Mouse (Mus musculus) heart, adult 8-10 months (tissue): Measurements from ENCODE around the gene Slco1c1. TPM values are rescaled to one million over a fixed set of nuclear protein-coding genes. Genes with fewer than 3 reads are reported as not detected.

Experiments used
- DNase-seq: peaks from one replicate; pipeline ENCODE4 v3.0.0; 2022; ENCODE audit warnings: low spot score
- total RNA-seq, 4 experiments: library from RNA; stranded (reverse); gene quantifications; 2 replicates each; pipeline ENCODE4 v1.2.4; 2022

Slco1c1 gene
- total RNA-seq, result under 1 TPM; 0.16 to 0.75 (median 0.27) TPM

DNA sequence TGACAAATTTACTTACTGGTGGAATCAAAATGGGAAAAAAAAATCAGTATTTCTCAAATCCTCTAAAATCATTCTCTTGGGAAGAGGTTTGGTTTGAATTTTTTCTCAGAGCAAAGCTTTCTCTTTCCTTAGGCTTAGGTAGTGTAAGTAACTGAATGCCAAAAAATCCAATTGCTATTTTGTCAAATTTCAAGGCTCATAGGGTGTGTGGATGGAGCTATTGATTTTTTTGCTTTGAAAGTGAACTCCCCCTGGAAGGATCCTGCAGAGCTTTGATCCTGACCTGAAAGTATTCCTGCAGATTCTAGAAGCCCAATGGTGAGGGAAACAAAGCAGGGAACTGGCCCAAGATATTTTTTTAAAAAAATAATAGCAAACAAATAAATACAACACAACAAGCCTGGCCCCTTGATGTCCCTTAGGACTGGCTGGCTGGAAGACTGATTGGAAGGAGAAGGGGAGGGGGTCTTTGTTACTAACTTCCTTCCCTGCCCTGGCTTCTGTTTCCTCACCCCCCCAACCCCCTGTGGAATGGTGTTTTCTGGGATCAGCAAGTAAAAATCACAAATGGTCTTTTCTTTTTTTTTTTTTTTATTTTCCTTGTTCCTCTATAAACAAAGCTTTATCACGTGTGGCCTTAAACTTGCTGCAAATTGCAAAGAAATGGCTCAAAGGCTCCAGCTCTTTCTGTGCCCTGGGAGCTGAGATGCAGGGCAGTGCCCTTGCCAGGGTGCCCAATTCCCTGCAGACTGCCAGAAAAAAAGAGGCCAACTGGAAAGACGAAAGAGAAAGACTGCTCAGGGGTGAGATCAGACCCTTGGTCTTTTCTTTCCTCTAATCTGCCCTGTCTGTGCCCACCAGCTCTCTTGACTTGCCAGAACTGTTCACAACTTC is at the start of gene Slco1c1:
Gene Slco1c1 (plus strand): TSS at position 622 of the 894 bp plus-strand sequence.
- DNase-seq, result no peak

DNA sequence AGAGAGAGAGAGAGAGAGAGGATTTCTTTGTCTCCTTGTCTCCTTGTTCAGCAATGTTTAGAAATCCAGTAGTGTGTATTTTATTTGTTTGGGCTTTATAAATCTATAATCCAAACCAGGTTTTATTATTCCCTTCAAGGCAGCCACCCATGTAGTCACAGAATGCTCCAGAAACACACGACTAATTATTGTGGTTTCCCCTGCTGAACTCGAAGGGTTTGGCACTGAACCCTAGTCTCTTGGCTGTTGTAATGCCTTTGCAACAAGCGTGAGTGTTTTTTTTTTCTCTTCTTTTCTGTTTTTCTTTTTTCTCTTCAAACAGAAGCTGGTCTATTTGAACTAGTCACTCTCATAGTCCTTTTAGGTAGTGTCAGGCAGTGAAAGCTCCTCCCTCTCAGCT is 49.5 kb upstream of the Slco1c1 start:
- DNase-seq, result peak; percentile 12

DNA sequence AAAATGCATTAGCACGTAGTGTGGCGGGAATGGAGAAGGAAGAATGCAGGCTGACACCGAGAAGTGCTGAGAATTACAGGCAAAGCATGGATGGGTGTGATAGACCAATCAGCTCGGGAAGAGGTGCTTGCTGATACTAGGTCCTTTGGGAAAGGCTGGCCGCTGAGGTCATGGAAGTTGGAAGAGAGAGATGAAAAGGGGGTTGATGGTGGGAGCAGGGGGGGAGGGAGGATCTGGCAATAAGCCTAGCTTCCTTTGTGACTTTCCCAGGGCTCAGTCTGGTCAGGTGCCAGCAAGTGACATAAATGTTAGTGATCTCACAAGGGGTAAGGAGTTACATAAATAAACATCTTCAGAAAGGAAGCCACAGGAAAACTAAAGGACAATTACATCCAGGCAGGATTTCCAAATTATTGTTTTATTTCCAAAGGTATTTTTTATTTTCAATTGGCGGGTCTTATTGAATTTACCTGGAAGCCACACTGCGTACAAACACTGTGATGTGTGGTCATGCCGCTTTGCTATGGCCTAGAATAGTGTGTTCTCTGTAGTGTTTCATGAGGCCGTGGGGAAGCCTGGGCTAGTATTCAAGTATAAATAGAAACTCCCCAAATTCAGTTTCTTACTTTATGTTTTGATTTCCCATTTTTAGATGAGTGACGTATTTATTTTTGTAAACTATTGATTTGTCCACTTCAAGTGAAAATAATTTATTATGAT is 38.7 kb upstream of the Slco1c1 start:
- DNase-seq, result peak; percentile 35

DNA sequence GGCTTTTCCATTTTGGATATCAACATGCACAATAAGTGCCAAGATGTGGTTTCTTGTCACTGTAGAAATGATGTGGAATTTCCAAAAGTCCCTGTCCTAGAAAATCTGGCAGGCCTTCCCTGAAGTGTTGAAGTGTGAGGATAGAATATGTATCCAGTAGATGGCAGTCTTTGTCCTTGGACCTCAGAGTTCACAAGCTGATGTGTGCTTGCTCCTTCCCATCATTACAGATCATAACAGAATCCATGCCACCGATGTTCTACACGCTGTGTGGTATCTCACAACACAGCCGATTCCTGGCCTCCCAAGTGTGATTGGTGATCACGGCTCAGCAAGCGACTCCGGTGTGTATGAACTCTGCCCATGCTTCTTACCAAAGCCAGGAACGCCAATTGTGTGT is 36.9 kb upstream of the Slco1c1 start:
- peak; percentile 34 for DNase-seq

DNA sequence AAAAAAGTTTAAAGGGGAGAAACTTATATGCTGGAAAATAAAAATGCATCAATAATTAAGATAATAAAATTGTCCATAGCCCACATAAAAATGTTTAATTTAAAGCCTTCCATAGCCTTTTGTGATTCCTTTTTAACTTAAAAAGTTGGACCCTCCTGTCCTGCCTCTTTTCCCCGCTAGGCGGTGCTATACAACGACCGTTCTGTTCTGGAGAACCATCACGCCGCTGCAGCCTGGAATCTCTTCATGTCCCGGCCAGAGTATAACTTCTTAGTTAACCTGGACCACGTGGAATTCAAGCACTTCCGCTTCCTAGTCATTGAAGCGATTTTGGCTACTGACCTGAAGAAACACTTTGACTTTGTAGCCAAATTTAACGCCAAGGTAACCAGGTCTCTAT is 35.5 kb upstream of the Slco1c1 start:
- peak; percentile 13 for DNase-seq

DNA sequence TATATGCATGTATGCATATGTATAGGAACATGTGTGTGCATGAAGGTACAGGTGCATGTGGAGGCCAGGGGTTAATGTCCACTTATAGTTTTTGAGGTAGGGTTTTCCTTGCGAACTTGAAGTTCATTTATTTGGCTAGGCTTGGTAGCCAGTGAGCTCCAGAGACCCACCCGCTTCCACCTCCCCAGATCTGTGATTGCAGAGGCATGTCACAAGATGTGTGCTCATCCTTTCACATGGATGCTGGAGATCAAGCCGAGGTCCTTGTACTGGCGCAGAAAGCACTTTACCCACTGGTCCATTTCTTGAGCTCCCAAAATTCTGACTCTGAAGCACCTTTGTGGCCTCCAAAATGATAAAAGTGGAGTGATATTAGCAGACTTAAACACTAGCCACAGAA is 29.3 kb upstream of the Slco1c1 start:
- no peak for DNase-seq

DNA sequence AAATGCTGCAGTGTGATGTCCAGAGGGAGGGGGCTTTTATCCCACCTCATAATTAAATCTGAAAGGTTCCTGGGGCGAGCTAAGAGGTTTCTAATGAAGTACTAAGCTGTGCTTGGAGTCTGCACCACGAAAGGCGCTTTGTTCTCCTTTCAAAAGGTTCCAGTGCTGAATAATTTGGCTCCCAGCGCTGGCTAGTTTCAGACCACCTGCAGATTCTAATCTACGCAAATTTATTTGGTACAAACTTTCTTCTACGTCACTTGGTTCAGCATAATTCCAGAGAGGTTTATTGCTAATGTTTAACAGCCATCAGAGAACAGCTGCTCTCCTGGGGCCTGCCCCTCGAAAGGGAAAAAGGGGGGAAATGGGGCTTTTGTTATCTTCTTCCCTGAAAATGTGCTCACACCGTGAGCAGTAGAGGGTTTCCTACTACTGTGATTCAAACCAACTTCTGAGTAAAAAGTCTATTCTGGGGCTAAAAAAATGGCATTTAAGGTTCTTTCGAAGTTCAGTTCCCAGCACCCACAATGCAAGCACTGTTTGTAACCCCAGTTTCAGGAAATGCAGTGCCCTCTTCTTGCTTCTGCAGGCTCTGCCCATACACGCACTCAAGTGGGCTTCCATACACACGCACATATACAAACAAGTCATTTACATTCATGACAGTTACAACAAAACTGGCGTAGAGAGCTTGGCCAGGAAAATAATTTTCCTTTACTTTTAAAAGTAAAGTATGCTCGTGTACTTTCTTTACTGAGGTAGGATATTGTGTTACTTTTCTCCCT is 28.3 kb upstream of the Slco1c1 start:
- no peak for DNase-seq

DNA sequence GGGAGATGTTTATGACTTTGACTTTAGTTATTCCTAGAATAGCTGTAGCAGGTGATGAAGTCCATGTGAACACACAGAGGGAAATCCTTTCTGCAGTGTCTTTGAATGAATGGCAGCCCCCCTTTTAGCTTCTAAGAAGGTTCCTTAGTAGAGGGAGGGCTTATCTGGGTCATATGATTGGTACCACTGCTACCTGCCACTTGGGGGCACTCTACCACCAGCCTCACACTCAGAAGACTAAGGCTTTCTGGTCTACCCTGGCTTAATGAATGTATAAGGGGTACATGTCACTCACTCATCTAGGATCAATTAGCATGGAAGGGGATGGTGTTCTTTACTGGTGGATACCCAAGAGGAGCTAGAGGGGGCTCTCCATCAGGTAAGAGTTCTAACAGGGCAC is 24.7 kb upstream of the Slco1c1 start:
- DNase-seq, result no peak

DNA sequence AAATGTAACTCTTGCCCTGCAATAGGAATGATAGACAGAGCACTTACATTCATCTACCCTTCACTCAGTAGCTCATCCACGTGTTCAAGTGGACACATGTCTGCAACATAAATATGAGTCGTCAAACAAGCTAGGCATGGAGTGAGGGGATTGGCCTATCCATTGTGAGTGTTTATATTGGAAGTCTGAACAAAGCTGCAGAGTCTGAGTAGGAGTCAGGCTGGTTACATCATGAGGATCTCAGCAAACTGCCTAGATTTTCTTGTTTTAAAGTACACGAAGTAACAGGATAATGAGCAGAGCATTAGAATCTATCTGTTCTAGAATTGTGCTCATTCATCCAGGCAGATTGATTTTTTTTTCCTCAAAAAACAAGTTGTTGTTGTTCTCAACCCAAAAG is 23.0 kb upstream of the Slco1c1 start:
- DNase-seq, result no peak

DNA sequence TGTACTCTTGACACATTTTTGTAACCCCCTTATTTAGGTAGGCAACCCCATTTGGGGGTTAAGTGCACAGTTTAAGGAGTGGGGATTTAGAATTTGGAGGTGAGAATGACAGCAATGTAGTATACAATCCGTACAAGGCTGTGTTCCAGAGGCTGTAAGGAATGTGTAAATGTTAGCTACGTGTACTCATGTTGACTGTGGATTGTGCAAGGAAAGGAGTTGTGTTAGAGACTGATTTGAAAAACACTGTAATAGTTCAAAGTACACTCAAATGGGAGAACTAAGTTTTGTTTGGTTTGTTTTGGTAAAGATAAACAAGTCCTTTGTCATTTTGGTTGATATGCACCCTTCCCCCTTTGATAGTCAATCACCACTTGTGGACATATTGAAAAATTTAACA is 1.6 kb upstream of the Slco1c1 start:
- DNase-seq, result no peak

DNA sequence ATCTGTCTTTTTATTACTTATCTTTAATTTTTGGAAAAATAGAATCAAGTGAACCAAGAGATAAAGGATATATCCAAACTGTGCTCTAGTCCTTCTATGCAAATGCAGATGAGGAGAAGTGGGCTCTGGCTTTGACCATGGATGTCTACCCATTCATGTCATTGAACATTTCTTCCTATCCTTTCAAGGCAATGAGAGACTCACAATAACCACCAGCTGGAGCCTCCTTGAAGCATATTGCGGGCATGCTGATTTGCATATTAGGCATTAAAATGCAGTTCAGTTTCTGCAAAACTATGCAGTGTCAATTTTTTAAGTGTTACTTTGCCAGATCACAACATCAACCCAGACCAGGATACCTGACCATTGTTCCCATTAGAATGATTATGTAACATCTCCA is 1.6 kb downstream of the Slco1c1 start:
- no peak for DNase-seq

DNA sequence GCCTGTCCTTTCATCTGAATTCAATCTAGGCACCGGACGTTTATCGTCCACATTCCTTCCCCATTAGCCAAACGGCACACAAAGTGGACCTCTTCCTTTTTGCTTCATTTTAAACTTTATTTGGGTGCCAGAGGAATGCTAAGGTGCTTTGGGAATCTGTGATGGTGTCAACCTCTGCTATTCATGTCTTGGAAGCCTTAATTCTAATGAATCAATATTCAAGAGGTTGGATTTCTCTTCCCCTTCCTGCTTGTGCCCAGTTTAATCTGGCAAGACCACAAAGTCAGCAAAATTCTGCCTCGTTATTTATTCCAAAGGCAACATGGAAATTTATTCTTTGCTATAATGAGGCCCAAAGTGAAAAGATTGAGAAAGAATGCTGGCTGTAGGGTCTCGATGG is 6.7 kb downstream of the Slco1c1 start:
- DNase-seq, result no peak

DNA sequence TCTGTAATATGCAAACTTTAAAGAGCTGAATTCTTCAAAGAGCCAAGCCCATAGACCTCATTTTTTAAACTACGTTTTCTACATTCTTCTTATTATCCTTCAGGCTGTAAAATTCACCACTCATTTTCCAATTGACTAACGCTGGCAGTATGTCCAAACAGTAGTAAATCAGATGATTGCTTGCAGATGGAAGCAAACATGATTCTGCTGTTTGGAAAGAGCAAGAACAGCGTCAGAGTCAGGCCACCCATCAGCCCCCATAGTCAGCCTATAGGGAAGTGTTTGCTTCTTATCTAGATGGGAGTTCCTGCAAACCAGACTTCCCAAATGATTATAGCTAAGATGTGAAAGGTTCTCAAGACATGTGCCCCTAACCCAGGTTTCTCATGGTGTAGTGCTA is 13.1 kb downstream of the Slco1c1 start:
- DNase-seq, result no peak

DNA sequence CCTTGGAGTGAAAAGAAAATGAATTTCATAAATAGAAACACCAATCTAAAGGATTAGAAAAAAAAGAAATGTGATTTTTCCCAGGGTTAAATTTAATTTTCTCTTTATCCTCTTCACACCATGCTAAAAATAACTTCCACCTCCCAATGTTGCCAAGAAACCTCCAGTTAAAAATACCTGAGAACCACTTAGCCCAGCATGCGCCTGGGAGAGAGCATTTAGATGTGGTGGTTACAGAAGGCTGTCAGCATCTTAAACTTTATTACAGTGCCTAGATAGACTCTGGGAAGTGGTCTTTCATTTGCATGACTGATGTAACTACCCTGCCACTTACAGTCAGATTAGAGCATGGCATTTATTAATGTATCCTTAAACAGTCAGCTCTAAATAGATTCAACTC is 17.0 kb downstream of the Slco1c1 start:
- peak; percentile 19 for DNase-seq

DNA sequence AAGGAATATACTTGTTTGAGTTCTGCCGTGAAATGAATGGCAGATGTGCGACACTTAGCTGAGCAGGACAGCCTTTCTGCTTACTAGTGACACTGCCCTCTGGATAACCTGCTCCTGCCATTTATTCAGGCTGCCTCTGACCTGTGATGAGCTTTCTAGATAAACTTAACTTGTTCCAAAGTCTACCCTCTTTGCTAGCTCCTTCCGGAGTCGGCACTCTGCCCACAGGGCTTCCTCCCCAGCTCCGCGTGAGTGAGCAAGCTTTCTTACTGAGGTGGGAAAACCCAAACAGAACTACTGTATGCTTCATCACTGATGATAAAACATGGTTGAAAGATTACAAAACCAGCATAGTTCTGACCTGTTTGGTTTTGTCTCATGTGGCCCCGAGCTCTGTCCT is 19.2 kb downstream of the Slco1c1 start:
- DNase-seq, result no peak

DNA sequence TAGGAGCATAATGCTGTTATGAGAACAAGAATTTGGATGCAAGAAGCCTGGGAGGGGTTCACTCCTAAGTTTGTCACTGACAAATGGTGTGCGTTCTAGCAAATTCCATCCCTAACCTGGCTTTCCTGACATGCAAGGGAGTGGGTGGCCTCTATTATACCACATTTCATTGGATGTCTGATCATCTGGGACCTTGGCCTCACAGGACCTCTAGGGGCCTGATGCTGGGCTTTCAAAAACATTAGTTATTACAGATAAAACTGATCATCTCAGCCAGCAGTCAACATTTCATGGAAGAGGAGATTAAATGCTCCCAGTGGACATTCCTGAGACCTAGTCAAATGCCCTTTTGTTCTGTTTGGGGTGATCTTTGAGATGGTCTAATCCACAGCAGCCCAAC is 34.0 kb downstream of the Slco1c1 start:
- DNase-seq, result no peak

DNA sequence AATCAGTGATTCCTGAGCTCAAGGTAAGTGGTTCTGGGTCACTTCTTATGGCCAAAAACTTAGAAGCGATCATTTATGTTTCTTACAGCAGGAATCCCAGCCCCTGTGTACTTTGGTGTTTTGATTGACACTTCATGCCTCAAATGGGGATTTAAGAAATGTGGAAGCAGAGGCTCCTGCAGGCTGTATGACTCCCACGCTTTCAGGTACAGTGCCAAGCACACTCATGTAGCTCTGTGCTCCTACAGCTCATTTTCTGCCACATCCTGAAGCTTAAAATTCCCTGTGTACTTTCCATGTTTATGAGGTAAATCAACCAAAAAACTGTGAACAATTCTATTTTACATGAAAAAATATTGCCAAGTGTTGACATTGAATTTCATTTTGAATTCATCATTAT is 43.2 kb downstream of the Slco1c1 start:
- no peak for DNase-seq

DNA sequence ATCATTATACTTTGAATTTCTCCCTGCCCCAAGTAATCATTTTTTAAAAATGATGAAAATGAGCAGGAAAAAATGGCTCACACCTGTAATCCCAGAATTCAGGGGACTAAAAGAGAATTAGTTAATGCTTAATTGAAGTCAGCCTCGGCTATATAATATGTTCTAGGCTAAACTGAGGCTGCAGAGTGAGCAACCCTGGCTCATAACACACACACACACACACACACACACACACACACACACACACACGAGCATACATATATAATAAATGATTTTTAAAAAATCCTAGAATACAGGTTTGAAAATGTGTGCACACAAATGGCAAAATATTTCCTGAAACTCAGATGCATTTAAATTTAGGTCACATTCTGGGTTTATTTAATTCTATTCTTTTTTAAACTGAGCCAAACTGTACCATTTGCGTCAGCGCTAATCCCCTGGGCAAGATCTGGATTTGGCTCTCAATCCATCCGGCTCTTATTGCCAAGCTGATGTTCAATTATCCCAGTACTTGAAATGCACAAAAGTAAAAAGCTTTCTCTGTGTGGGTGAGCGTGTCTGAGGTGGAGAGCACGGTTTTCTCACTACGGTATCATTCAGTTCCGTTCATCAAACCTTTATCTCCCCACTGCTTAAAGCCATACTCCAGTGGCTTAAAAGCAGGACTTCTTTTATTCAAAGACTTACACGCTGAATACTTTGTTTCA is 43.8 kb downstream of the Slco1c1 start:
- DNase-seq, result peak; percentile 47

DNA sequence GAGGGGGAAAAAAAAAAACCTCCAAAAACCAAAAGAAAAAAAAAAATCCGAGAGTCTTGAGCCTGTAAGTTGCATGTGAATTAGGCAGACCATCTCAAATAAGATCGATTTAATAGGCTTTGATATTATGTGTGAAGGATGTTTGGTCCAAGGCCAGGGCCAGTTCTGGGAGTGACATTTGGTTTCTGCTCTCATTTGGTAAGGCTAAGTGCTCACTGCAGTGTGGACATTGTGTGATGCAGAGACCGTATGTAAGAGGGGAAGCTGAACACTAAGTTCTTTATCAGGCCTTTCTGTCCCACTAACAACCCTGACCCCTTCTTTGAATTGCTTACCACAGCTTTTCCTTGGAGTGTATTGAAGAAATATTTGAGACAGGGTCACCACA is 44.4 kb downstream of the Slco1c1 start:
- DNase-seq, result no peak

DNA sequence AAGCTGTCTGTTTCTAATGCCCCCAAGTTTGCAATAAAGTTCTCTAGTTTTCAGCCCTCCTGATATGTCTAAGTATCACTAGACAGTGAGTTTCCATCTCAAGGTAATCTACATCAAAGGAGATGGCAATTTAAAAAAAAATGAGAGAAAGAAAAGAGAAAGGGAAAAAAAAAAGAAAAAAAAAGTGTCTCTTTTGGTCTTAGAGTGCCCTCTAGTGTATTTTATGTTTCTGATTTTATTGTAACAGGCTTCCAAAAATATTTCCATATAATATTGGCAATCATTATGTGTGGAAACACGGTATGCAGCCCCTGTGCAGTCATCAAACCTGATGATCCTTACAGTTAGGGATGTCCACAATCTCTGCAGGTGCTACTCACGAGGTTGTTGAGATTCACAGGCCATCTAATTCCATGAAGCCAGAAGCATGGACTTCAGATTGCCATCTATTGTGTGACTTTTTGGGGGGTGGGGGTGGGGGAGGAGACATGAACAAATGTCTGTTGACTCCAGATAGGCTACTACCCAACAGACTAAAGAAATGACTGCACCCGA is 52.6 kb downstream of the Slco1c1 start:
- DNase-seq, result no peak

DNA sequence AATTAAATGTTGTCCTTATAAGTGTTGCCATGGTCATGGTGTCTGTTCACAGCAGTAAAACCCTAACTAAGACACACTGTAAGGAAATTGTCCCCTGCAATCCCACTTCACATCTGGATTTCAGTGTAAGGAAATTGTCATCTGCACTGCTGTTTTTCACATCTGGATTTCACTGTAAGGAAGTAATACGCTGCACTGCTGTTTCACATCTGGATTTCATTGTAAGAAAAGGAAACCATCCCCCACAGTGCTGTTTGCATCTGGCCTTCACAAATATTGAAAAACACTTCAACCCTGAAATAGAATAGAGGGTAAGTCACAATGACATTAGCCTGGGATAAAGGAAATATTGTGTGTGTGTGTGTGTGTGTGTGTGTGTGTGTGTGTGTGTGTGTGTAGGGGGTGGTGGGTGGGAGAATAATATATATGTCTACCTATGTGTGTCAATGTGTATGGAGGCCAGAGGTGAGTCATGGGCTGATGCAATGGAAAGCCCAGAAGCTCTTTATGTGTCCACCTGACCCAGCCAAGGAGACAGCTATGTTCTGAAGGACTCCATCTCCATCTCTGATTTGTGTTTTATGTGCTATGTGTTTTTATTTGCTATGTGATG is 60.7 kb downstream of the Slco1c1 start:
- DNase-seq, result no peak
